Mouse (Mus musculus) heart, embryonic 15.5 days (tissue): ENCODE data around the gene Tnfrsf1b. TPM values are rescaled to one million over a fixed set of nuclear protein-coding genes. Genes with fewer than 3 reads are reported as not detected.

Experiments
- ATAC-seq: fragments of 200-750 bp; cut with Nextera tagmentation; replicated peaks from 2 replicates; pipeline ENCODE4 v1.8.0; 2017; ENCODE audit warnings: low read depth, moderate TSS enrichment; ENCODE audit not compliant: insufficient number of reproducible peaks, insufficient read depth, low FRiP score
- H3K27ac ChIP-seq: fragments of 300-500 bp; sonication (generic); 2 replicates; pipeline ENCODE4 v1.5.1; 2015; ENCODE audit warnings: mild to moderate bottlenecking, inconsistent platforms
- H3K27me3 ChIP-seq: fragments of 300-500 bp; sonication (generic); 2 replicates; pipeline ENCODE4 v1.6.1; 2015; ENCODE audit warnings: inconsistent platforms
- H3K36me3 ChIP-seq: fragments of 300-500 bp; sonication (generic); 2 replicates; pipeline ENCODE4 v1.6.1; 2015; ENCODE audit warnings: mild to moderate bottlenecking, inconsistent platforms
- H3K4me1 ChIP-seq: fragments of 300-500 bp; sonication (generic); replicated peaks from 2 replicates; pipeline ENCODE4 v1.6.1; 2015; ENCODE audit warnings: inconsistent platforms
- H3K4me2 ChIP-seq: fragments of 300-500 bp; sonication (generic); 2 replicates; pipeline ENCODE4 v1.6.1; 2015; ENCODE audit warnings: inconsistent platforms, mild to moderate bottlenecking, moderate library complexity
- H3K4me3 ChIP-seq: fragments of 300-500 bp; sonication (generic); 2 replicates; pipeline ENCODE4 v1.5.1; 2015; ENCODE audit warnings: mild to moderate bottlenecking, inconsistent platforms
- H3K9ac ChIP-seq: fragments of 300-500 bp; sonication (generic); 2 replicates; pipeline ENCODE4 v1.6.1; 2015; ENCODE audit warnings: mild to moderate bottlenecking, inconsistent platforms
- H3K9me3 ChIP-seq: fragments of 300-500 bp; sonication (generic); replicated peaks from 2 replicates; pipeline ENCODE4 v1.6.1; 2016; ENCODE audit warnings: inconsistent platforms
- WGBS: fragments of 180-500 bp; shearing (Covaris S2); methylation state at CpG from one replicate; pipeline ENCODE4 v1.1.7; 2015; ENCODE audit warnings: mixed read lengths; 5-methylcytosine and 5-hydroxymethylcytosine counted together
- polyA plus RNA-seq: library from polyadenylated mRNA; unstranded; fragments of >200 nt; fragmentation: Nextera tagmentation; extraction: Ambion mirVana; gene quantifications from 2 replicates; pipeline ENCODE4 v1.2.1, GENCODE M21; 2015

The Tnfrsf1b gene
- polyA plus RNA-seq, 1 experiment from 2014 or later = 2.9 TPM

DNA sequence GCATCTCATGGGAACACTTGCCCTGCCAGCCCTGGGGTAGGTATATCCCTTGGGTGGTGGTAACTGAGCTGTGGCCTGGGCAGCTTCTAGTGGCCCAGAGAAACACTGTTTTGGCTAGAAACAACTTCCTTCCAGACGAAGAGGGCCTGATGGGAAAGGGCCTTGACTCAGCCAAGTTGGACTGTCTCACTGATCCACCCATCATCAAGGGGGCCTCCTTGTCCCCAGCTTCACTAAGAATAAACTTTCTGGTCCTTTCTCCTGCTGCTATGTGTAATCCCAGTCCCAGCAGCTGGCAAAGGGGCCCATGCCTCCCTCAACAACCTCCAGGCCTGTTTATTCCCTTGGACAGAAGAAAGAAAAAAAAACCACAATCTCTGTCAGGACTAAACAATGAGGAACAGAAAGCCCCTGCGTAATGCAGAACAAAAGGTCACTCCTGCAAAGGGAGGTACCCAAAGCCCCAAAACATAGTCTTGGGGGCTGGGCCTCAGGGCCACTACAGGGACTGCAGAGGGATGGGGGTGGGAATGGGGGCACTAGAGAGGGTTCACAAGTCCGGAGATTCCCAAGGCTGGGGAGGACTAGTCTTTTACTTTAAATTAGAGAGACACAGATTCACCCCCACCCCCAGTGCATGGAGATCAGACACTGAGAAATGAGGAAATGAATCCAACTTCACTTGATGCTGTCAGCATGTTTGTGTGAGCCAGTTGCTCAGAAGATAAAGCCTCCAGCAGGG, 13.0 kb downstream of the Tnfrsf1b start:
- Histone ChIP-seq H3K4me3 (no peak overlapping the region), H3K36me3 (no peaks in the 10 kb centered on the region), H3K9me3 (no peaks in the 10 kb centered on the region), H3K4me1 (peaks cover 14% of the 10 kb centered on the region; the same call in 1 of the 2 replicates), H3K9ac (no peak overlapping the region), H3K27me3 (no peaks in the 10 kb centered on the region), H3K27ac (peak overlapping the region; percentile 49), H3K4me2 (no peak overlapping the region)
- 0 out of 2 replicates have a peak, but pooled peaks have one; percentile 16 for ATAC-seq
- 38% methylated on average over 3 of the region's 3 CpGs for WGBS

DNA sequence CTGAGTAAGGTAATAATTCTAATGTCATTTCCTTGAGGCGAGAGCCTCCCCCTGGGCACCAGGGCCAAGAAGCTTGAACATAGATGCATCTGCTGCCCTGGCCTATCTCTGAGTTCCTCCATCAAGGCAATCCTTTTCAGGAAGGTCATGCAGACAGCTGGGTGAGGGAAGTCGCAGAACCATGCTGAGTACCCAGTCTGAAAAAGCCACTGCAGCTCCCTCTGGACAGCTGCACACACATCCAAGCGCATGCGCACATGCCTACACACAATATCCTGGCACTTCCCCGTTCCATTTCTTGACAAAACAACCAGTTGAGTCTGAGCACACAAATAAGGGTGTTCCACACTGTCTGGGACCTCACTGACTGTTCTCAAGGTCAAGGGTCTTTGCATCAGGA, 14.9 kb downstream of the Tnfrsf1b start:
- H3K4me3 ChIP-seq = no peak overlapping the region
- H3K36me3 ChIP-seq = no peaks in the 10 kb centered on the region
- peaks cover 14% of the 10 kb centered on the region; the same call in 1 of the 2 replicates for H3K4me1 ChIP-seq
- H3K9me3 ChIP-seq = no peaks in the 10 kb centered on the region
- 80% methylated on average over 5 of the region's 5 CpGs for WGBS
- no peak for ATAC-seq
- H3K4me2 ChIP-seq = no peak overlapping the region
- no peaks in the 10 kb centered on the region for H3K27me3 ChIP-seq
- H3K9ac ChIP-seq = no peak overlapping the region
- no peak overlapping the region for H3K27ac ChIP-seq

DNA sequence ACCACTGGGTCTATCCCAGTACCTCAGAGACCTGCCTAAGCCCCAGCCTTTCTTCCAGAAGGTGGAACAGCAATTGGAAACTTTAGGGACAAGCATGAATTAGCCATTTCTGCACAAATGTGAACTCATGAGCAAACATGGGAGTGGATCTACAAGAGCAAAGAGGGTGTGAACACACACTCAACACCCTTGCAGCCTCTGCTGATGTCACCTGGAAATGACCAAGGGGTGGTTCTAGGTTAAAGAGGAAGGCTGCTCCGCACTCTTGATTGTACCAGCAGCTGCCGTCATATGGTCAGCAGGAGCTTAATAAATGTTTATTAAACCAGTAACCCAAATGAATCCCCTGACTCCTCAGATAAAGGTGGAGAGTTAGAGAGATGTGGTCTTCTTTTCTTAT, 16.0 kb downstream of the Tnfrsf1b start:
- no peak overlapping the region for H3K4me3 ChIP-seq
- 82% methylated on average over 2 of the region's 2 CpGs for WGBS
- ATAC-seq = no peak
- H3K27ac ChIP-seq = no peak overlapping the region
- no peaks in the 10 kb centered on the region for H3K36me3 ChIP-seq
- no peak overlapping the region for H3K9ac ChIP-seq
- no peak overlapping the region for H3K4me2 ChIP-seq
- H3K27me3 ChIP-seq = no peaks in the 10 kb centered on the region
- peaks cover 14% of the 10 kb centered on the region; the same call in 1 of the 2 replicates for H3K4me1 ChIP-seq
- H3K9me3 ChIP-seq = no peaks in the 10 kb centered on the region

DNA sequence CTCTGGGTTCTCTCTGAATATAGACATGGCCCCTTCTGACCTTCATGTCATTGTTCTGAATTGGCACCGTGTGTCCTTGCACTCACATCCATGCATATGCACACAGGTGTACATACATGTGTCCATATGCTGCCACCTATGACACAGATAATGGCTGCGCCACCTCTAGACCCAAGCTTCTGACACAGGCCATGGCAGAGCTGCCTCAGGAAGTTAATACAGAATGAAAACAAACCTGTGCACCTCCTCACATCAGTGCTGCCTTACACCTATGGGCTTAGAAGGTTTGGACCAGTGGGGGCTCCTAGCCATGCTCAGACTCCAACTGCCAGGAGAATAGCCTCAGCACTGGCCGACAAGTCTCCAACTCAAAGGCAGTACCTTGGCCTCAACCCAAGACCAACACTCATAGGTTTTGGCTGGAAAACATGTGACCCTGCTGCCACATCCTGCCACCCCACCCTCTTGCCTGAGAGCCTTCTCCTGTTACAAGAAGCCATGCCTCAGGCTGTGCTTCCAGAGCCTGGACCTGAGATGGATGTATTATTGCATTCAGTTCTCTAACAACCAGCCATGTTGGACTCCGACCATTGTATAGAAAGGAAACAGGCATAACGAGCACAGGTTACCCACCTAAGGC, 17.0 kb downstream of the Tnfrsf1b start:
- H3K27me3 ChIP-seq = no peaks in the 10 kb centered on the region
- H3K4me1 ChIP-seq = peaks cover 14% of the 10 kb centered on the region; the same call in 1 of the 2 replicates
- H3K4me3 ChIP-seq = no peak overlapping the region
- no peak overlapping the region for H3K27ac ChIP-seq
- no peak overlapping the region for H3K4me2 ChIP-seq
- no peak overlapping the region for H3K9ac ChIP-seq
- H3K9me3 ChIP-seq = no peaks in the 10 kb centered on the region
- H3K36me3 ChIP-seq = no peaks in the 10 kb centered on the region
- WGBS = 78% methylated on average over 5 of the region's 5 CpGs
- ATAC-seq = peak; percentile 32

DNA sequence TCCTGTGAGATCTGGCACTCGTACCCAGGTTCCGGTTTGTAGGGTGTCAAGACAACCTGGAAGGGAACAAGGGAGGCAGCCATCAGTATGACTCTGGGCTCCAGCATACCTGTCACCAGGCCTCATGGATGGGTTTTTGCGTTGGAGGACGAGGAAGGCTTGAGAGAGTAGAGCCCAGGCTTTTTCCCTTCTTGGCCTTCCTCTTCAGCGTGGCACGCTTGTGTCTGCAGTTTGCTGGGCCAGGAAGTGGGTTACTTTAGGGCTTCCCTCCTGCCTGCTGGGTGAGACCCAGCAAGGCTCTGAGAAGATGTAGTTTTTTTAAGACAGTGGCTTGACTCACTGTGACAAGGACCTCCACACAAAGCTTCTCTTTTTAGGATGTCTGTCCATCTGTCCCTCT, 17.6 kb downstream of the Tnfrsf1b start:
- Histone ChIP-seq H3K27ac (no peak overlapping the region), H3K27me3 (no peaks in the 10 kb centered on the region), H3K9ac (no peak overlapping the region), H3K4me1 (peaks cover 14% of the 10 kb centered on the region; the same call in 1 of the 2 replicates), H3K4me2 (no peak overlapping the region), H3K36me3 (no peaks in the 10 kb centered on the region), H3K9me3 (no peaks in the 10 kb centered on the region), H3K4me3 (no peak overlapping the region)
- 75% methylated on average over 6 of the region's 6 CpGs for WGBS
- ATAC-seq = no peak

DNA sequence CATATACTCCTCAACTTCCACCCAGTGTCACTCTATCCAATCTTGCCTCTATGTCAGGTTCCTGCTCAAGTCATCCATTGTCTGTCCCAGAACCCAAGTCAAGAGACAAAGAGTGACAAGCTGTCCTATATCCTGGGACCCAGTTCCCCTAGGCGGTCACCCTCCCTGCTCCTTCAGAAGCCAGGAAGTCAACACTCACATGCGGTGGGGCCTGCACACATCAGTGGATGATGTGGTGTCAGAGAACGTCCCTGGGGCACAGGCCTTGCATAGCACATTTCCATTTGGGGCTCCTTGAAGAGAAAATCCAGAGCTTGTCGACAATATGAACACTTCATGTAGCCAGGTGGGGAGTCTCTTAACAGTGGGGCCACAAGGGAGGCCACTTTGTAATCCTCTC, 22.1 kb downstream of the Tnfrsf1b start:
- ATAC-seq = no peak
- Histone ChIP-seq H3K4me3 (no peak overlapping the region), H3K4me2 (no peak overlapping the region), H3K9me3 (no peaks in the 10 kb centered on the region), H3K9ac (no peak overlapping the region), H3K36me3 (no peaks in the 10 kb centered on the region), H3K27ac (no peak overlapping the region), H3K4me1 (peaks cover 5% of the 10 kb centered on the region; the same call in 1 of the 2 replicates), H3K27me3 (no peaks in the 10 kb centered on the region)
- 81% methylated on average over 4 of the region's 4 CpGs for WGBS

DNA sequence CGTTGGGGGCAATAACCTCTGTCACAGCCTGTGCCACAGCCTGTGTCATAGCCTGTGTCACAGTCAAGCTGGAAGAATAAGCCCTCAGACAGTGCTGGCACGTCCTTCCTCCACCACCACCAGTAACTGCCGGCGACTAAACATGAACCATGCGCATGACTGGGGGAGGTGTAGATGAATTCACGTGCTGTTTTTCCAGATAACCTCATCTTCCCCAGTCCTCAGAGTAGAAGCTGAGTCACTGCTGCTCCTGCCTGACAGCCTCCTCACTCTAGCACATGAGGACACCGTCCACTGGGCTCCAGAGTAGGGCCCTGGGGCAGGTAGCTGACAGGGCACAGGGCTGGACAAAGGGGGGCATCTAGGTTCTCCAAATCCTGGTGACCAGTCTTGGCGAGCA, 24.6 kb downstream of the Tnfrsf1b start:
- H3K9ac ChIP-seq = no peak overlapping the region
- no peaks in the 10 kb centered on the region for H3K27me3 ChIP-seq
- H3K27ac ChIP-seq = no peak overlapping the region
- no peak for ATAC-seq
- H3K36me3 ChIP-seq = no peaks in the 10 kb centered on the region
- H3K4me1 ChIP-seq = peaks cover 2% of the 10 kb centered on the region; the same call in 1 of the 2 replicates
- H3K4me2 ChIP-seq = no peak overlapping the region
- H3K9me3 ChIP-seq = no peaks in the 10 kb centered on the region
- no peak overlapping the region for H3K4me3 ChIP-seq
- WGBS = 44% methylated on average over 8 of the region's 8 CpGs

DNA sequence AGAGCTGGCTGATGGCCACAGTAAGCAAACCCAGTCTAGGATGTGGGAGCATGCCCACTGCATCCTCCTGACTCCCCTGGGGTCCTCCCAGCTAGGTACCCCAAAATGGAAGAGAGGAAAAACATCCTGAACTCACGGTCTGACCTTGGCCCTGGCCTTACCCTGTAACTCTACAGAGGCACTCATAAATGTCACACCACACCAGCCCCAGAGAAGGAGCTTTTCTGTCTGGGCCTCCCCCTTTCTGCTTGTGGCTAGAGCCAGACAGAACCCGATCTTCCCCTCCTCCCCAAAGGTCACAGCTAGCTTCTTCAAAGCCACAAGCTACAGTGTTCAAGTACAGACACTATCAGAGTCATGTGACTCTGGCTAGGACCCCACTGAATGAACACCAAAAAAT, 25.3 kb downstream of the Tnfrsf1b start:
- H3K4me3 ChIP-seq = no peak overlapping the region
- WGBS = 54% methylated on average over 2 of the region's 2 CpGs
- H3K9ac ChIP-seq = no peak overlapping the region
- H3K4me1 ChIP-seq = peaks cover 2% of the 10 kb centered on the region; the same call in 1 of the 2 replicates
- no peak overlapping the region for H3K4me2 ChIP-seq
- no peaks in the 10 kb centered on the region for H3K27me3 ChIP-seq
- no peak for ATAC-seq
- no peaks in the 10 kb centered on the region for H3K36me3 ChIP-seq
- H3K27ac ChIP-seq = no peak overlapping the region
- H3K9me3 ChIP-seq = no peaks in the 10 kb centered on the region

DNA sequence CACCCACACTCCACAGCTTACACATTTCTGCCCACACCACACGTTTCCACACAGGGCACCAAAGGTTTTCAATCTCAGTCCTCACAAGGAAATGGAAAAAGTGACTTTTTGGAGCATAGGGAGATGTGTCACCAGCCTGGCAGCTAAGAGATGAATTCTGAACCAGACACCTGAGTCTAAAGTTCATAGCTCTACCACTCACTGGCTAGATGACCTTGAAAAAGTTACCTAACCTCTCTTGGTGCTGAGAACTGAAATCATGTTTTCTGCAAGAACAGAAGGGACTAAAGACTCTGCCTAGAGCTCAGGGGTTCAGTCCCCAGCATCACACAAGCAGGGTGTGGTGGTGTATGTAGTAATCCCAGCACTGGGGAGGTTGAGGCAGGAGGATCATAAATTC, 26.7 kb downstream of the Tnfrsf1b start:
- 76% methylated on average over 1 of the region's 1 CpGs for WGBS
- no peak for ATAC-seq
- no peak overlapping the region for H3K4me3 ChIP-seq

DNA sequence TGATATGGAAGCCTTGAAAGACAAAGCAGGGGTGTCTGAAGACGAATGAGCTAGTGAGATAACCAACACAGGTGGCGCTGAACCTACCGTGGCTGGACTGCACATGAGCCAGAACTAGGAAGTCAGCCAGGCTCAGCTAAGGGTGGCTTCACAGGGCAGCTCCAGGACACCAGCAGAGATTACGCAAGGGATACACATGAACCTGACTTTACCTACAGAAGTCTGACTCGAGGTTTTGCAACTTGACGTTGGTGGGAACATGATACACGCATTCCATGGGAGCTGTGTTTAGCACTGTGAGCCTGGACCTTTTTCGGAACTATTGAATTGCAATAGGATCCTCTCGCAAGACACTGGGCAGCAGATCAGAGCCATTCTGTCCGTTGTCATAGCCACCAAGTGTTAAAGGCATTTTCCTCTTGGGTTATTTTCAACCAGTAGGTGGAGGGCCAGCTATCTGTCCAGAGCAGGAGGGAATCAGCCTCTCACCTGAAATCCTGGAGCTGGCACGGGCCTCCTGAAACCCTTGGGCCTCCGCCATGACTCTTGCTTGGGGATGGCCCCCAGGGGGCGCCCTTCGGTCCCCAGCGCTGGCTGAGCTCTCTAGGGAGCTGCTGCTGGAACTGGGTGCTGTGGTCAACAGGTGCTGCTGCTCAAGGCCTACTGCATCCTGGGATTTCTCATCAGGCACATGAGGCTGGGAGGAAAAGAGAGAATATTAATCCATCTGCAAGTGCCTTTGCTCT, 27.3 kb downstream of the Tnfrsf1b start:
- H3K36me3 ChIP-seq = no peaks in the 10 kb centered on the region
- 63% methylated on average over 15 of the region's 15 CpGs for WGBS
- H3K27ac ChIP-seq = no peak overlapping the region
- H3K4me1 ChIP-seq = peaks cover 5% of the 10 kb centered on the region
- H3K4me3 ChIP-seq = no peak overlapping the region
- H3K27me3 ChIP-seq = no peaks in the 10 kb centered on the region
- ATAC-seq = no peak
- no peaks in the 10 kb centered on the region for H3K9me3 ChIP-seq
- no peak overlapping the region for H3K9ac ChIP-seq
- no peak overlapping the region for H3K4me2 ChIP-seq

More for the DNA sequence above, 26.7 kb downstream of the Tnfrsf1b start:
- Histone ChIP-seq H3K27ac (no peak overlapping the region), H3K36me3 (no peaks in the 10 kb centered on the region), H3K4me1 (peaks cover 2% of the 10 kb centered on the region; the same call in 1 of the 2 replicates), H3K27me3 (no peaks in the 10 kb centered on the region), H3K9ac (no peak overlapping the region), H3K9me3 (no peaks in the 10 kb centered on the region), H3K4me2 (no peak overlapping the region)

DNA sequence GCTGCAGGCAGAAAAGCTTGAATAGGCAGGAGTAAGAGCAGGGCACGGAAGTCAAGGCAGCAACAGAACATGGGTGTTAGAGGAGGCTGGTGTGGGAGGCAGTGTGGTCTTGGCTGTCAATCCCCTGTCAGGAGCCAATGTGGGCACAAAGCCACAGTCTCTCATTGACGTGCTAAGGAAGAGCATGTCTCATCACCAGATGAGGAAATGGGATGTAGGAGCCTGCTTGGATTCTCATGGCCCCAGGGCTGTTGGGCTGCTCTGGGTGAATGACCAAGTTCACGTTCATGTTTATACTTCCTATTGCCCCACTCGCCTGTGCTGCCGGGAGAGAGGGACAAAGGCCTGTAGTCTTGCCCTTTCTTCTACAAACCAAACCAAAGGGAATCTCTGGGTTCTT, 28.8 kb downstream of the Tnfrsf1b start:
- H3K9ac ChIP-seq = no peak overlapping the region
- H3K4me3 ChIP-seq = no peak overlapping the region
- no peaks in the 10 kb centered on the region for H3K9me3 ChIP-seq
- WGBS = 71% methylated on average over 5 of the region's 5 CpGs
- no peaks in the 10 kb centered on the region for H3K27me3 ChIP-seq
- no peak for ATAC-seq
- no peak overlapping the region for H3K4me2 ChIP-seq
- no peaks in the 10 kb centered on the region for H3K36me3 ChIP-seq
- peaks cover 8% of the 10 kb centered on the region for H3K4me1 ChIP-seq
- no peak overlapping the region for H3K27ac ChIP-seq
